Mouse (Mus musculus) heart, embryonic 11.5 days (tissue): ENCODE data around the gene Myh10. TPM values are rescaled to one million over a fixed set of nuclear protein-coding genes. Genes with fewer than 3 reads are reported as not detected.

Source experiments
- ATAC-seq: fragments of 200-750 bp; cut with Nextera tagmentation; replicated peaks from 2 replicates; pipeline ENCODE4 v1.8.0; 2017; ENCODE audit warnings: moderate library complexity; ENCODE audit not compliant: insufficient number of reproducible peaks, low FRiP score, low TSS enrichment
- H3K27ac ChIP-seq: fragments of 300-500 bp; sonication (generic); 2 replicates; pipeline ENCODE4 v1.5.1; 2014; ENCODE audit warnings: mild to moderate bottlenecking, low read depth, low read length
- H3K27me3 ChIP-seq: fragments of 300-500 bp; sonication (generic); 2 replicates; pipeline ENCODE4 v1.6.1; 2014; ENCODE audit warnings: mild to moderate bottlenecking, low read length, mixed read lengths; ENCODE audit not compliant: control insufficient read depth, insufficient read depth
- H3K36me3 ChIP-seq: fragments of 300-500 bp; sonication (generic); 2 replicates; pipeline ENCODE4 v1.6.1; 2014; ENCODE audit warnings: mild to moderate bottlenecking, low read length, moderate library complexity, mixed read lengths; ENCODE audit not compliant: control insufficient read depth, insufficient read depth
- H3K4me1 ChIP-seq: fragments of 300-500 bp; sonication (generic); 2 replicates; pipeline ENCODE4 v1.6.1; 2014; ENCODE audit warnings: low read length; ENCODE audit not compliant: control insufficient read depth, insufficient read depth
- H3K4me2 ChIP-seq: fragments of 300-500 bp; sonication (generic); 2 replicates; pipeline ENCODE4 v1.6.1; 2014; ENCODE audit warnings: mild to moderate bottlenecking, moderate library complexity
- H3K4me3 ChIP-seq: fragments of 300-500 bp; sonication (generic); 2 replicates; pipeline ENCODE4 v1.5.1; 2014; ENCODE audit warnings: low read depth, low read length
- H3K9ac ChIP-seq: fragments of 300-500 bp; sonication (generic); 2 replicates; pipeline ENCODE4 v1.6.1; 2014; ENCODE audit warnings: mild to moderate bottlenecking, low read depth, low read length, moderate library complexity
- H3K9me3 ChIP-seq: fragments of 300-500 bp; sonication (generic); replicated peaks from 2 replicates; pipeline ENCODE4 v1.6.1; 2016; ENCODE audit warnings: low read length; ENCODE audit not compliant: control insufficient read depth
- WGBS: fragments of 180-500 bp; shearing (Covaris S2); extraction: QIAGEN DNeasy Blood & Tissue Kit; methylation state at CpG from one replicate; pipeline ENCODE4 v1.1.7; 2014; ENCODE audit not compliant: insufficient replicate concordance; 5-methylcytosine and 5-hydroxymethylcytosine counted together
- polyA plus RNA-seq: library from polyadenylated mRNA; unstranded; fragments of >200 nt; fragmentation: Nextera tagmentation; extraction: Ambion mirVana; gene quantifications from 2 replicates; pipeline ENCODE4 v1.2.1, GENCODE M21; 2014

Myh10 gene
- polyA plus RNA-seq, 1 experiment from 2014 or later = 150 TPM

DNA sequence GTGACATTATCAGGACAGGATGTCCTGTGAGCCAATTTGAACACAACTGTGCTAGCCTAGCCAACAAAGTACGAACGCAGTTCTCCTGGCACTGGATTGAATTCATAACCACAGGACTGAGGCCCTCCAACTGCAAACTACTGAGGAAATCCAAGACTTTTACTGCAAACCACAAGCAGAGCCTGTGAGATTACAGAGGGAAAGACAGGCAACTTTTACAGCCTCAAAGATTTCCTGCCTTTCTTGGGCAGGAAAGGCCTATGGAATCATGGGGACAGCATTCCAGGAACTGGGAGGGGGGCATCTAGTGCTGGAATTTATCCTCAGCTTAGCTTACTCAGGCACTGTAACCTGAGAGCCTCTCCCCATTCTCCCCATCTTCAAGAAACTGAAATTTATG lies 26.0 kb upstream of the Myh10 start:
- H3K4me1 ChIP-seq = no peaks in the 10 kb centered on the region; the same call in 1 of the 2 replicates
- peak overlapping the region; percentile 60 for H3K27ac ChIP-seq
- no peak overlapping the region for H3K9ac ChIP-seq
- H3K4me3 ChIP-seq = no peak overlapping the region
- WGBS = 67% methylated on average over 2 of the region's 2 CpGs
- no peaks in the 10 kb centered on the region for H3K27me3 ChIP-seq
- H3K36me3 ChIP-seq = no peaks in the 10 kb centered on the region
- no peaks in the 10 kb centered on the region; the same call in 1 of the 2 replicates for H3K9me3 ChIP-seq
- no peak for ATAC-seq
- no peak overlapping the region for H3K4me2 ChIP-seq

DNA sequence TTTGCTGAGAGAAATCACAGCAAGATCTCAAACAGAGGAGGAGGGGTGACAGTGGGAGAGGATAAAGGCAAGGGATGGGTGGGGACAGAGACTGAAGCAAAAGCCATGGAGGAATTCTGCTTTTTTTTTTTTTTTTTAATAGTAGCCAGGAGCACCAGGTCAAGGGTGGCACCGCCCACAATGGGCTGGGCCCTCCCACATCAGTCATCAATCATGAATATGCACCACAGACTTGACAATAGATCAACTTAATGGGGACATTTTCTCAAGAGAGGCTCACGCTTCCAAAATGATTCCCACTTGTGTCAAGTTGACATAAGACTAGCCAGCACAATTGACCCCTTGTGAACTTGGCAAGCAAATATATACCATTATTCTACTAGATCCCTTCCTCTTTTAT lies 25.1 kb upstream of the Myh10 start:
- no peak overlapping the region for H3K4me3 ChIP-seq
- ATAC-seq = no peak
- 62% methylated on average over 2 of the region's 2 CpGs for WGBS

DNA sequence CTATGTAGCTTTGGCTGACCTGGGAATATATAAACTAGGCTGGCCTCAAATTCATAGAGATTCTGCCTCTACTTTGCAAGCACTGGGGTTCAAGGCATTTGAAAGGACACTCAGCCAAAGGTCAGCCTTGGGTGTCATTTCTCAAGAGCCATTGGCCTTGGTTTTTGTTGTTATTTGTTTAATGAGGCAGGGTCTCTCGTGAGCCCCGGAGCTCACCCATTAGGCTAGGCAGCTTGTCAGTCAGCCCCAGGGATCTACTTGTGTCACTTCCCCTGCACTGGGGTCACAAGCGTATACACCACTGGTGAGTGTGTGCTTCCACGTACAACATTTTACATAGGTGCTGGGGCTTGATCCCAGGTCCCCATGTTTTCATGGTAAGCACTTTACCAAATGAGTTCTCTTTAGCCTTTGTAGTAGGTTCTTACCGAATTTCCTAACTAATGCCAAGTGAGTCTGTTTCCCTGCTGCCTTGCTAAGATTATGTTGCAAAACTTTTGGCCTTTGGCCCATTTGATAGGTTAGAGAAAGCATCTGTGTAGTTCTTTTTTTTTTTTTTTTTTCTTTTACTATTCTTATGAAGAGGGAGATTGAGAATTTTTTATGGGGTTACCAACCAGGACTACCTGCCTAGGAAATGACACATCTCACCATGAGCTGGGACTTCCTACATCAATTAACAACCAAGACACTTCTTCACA lies 18.9 kb upstream of the Myh10 start:
- no peaks in the 10 kb centered on the region for H3K36me3 ChIP-seq
- 78% methylated on average over 5 of the region's 5 CpGs for WGBS
- H3K27ac ChIP-seq = no peak overlapping the region
- H3K9me3 ChIP-seq = no peaks in the 10 kb centered on the region; the same call in 1 of the 2 replicates
- no peak overlapping the region for H3K9ac ChIP-seq
- ATAC-seq = no peak
- no peak overlapping the region for H3K4me2 ChIP-seq
- H3K4me3 ChIP-seq = no peak overlapping the region
- H3K4me1 ChIP-seq = peaks cover 11% of the 10 kb centered on the region
- no peaks in the 10 kb centered on the region for H3K27me3 ChIP-seq

More for the DNA sequence above, 25.1 kb upstream of the Myh10 start:
- H3K9ac ChIP-seq = no peak overlapping the region
- H3K36me3 ChIP-seq = no peaks in the 10 kb centered on the region
- H3K27ac ChIP-seq = no peak overlapping the region
- no peaks in the 10 kb centered on the region for H3K27me3 ChIP-seq
- no peak overlapping the region for H3K4me2 ChIP-seq
- H3K9me3 ChIP-seq = no peaks in the 10 kb centered on the region; the same call in 1 of the 2 replicates
- H3K4me1 ChIP-seq = no peaks in the 10 kb centered on the region; the same call in 1 of the 2 replicates

DNA sequence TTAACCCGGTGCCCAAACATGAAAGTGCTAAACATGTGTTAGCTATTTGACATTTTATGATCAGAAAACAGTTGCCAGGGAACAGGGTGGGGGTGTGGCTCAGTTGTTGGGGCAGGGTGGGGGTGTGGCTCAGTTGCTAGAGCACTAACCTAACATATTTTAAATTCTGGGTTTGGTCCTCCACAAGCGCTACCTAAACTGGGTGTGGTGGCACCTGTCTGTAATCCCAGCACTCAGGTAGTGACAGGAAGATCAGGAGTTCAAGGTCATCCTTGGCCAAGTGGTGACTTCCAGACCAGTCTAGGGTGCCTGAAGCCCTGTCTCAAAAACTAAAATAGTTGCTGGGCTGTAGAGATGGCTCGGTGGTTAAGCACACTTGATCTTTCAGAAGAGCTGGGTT lies 17.3 kb upstream of the Myh10 start:
- Histone ChIP-seq H3K9ac (no peak overlapping the region), H3K27ac (peak overlapping the region; percentile 11; the same call in 1 of the 2 replicates), H3K27me3 (no peaks in the 10 kb centered on the region), H3K9me3 (no peaks in the 10 kb centered on the region), H3K4me3 (no peak overlapping the region), H3K4me1 (peaks cover 11% of the 10 kb centered on the region), H3K4me2 (no peak overlapping the region), H3K36me3 (no peaks in the 10 kb centered on the region)
- 78% methylated on average over 3 of the region's 3 CpGs for WGBS
- ATAC-seq = no peak

DNA sequence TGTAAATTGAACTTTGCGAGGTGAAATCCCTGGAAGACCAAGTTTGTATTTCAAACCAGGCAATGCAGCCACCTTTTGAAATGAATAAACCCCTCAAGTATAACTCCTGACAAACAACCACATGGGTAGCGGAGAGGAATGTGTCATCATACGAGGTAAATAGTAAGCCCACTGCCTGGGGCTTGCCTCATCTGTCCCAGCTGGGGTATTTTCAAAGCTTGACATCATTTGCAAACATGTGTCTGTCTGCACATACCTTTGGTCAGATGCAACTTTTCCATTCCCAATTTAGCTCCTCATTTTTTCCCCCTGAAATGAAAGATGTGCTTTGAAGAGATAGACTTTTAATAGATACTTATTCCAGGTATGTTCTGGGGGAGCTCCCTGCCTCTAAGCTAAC lies 16.7 kb upstream of the Myh10 start:
- Histone ChIP-seq H3K4me3 (no peak overlapping the region), H3K27ac (peak overlapping the region; percentile 11), H3K27me3 (no peaks in the 10 kb centered on the region), H3K9ac (no peak overlapping the region), H3K4me1 (peaks cover 11% of the 10 kb centered on the region), H3K9me3 (no peaks in the 10 kb centered on the region), H3K36me3 (no peaks in the 10 kb centered on the region), H3K4me2 (no peak overlapping the region)
- no peak for ATAC-seq
- WGBS = 60% methylated on average over 3 of the region's 3 CpGs

DNA sequence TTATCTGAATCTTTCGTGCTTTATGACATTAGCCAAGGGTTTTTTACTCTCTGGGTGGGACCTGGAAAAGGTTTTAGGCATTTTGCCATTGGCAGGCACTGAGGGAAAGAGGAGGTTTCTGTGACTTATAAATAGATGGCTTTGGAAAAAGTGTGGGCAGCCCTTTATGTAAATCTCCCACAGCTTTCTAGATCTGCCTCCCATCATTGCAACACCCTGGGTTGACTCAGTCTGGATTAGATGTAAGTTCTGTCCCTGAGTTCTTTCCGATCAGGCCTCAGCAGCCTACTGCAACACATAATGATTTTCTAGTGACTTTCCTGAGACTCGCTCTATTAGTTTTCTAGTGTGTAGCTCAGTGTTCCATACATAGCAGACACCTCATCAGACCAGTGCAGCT lies 16.1 kb upstream of the Myh10 start:
- H3K4me2 ChIP-seq = no peak overlapping the region
- 46% methylated on average over 3 of the region's 3 CpGs for WGBS
- peaks cover 11% of the 10 kb centered on the region for H3K4me1 ChIP-seq
- H3K9ac ChIP-seq = no peak overlapping the region
- H3K9me3 ChIP-seq = no peaks in the 10 kb centered on the region
- H3K4me3 ChIP-seq = no peak overlapping the region
- H3K27me3 ChIP-seq = no peaks in the 10 kb centered on the region
- peak overlapping the region; percentile 68 for H3K27ac ChIP-seq
- no peak for ATAC-seq
- no peaks in the 10 kb centered on the region for H3K36me3 ChIP-seq

DNA sequence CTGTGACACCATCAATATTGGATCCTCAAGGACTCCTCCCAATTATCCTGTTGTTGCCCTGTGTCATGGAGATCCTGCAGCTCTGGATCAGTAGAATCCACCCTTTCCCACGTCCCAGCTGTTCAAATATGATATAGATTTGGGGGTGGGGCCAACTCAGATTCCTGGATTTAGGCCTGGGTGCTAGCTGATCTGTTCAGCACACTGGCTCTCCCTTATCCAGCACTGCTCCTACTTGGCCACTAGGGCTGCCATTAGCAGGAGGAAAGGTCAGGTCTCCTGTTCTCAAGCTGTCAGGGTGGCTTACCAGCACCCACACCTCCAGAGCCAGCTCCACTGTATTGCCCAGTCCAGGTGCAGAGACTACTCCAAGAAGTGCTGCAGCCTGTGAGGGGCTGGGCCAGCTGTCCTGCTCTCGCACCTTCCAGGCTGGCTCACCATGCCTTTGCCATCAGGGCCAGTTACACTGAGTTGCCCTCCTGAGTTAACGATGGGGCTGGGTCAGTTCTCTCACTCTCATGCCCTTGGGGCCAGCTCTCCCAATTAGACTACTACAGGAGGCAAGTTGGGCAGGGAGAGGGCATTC lies 10.0 kb upstream of the Myh10 start:
- no peak overlapping the region for H3K4me2 ChIP-seq
- no peak for ATAC-seq
- no peak overlapping the region for H3K27ac ChIP-seq
- H3K4me1 ChIP-seq = peaks cover 3% of the 10 kb centered on the region; the same call in 1 of the 2 replicates
- no peak overlapping the region for H3K4me3 ChIP-seq
- H3K9ac ChIP-seq = no peak overlapping the region
- H3K27me3 ChIP-seq = no peaks in the 10 kb centered on the region
- no peaks in the 10 kb centered on the region for H3K36me3 ChIP-seq
- 62% methylated on average over 3 of the region's 3 CpGs for WGBS
- no peaks in the 10 kb centered on the region for H3K9me3 ChIP-seq

DNA sequence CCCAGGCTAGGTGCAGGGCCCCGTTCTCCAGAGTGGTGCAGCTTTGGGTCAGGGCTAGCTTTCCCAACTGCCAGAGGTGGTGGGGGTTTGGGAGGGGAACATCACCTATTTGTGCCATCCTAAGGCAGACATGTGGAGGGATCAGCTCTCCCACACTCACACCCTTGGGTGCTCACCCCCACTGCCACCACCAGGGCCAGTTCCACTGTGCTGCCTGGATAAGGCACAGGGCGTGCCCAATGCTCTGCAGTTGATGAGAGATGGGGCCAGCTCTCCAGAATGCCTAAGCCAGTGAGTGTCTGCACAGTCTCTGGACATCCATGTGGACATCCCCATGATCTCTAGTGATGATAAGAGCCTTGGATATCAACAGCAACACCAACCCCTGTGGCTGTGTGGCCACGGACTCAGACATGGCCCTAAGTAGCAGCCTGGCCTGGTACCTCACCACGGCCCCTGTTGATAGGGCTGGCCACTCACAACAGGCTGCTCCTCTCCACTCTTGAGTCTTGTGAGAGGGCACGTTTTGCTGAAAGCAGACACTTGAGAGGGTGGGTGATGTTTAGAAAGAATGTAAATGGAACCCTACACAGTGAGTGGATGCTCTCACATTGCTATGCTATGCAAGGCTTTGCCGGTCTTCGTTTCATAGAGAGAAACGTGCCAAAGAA lies 9.1 kb upstream of the Myh10 start:
- Histone ChIP-seq H3K27me3 (no peaks in the 10 kb centered on the region), H3K4me2 (no peak overlapping the region), H3K4me1 (peaks cover 3% of the 10 kb centered on the region; the same call in 1 of the 2 replicates), H3K9ac (no peak overlapping the region), H3K9me3 (no peaks in the 10 kb centered on the region), H3K4me3 (no peak overlapping the region), H3K27ac (no peak overlapping the region), H3K36me3 (no peaks in the 10 kb centered on the region)
- no peak for ATAC-seq
- WGBS = 70% methylated on average over 8 of the region's 8 CpGs
